8 mouse cellular contexts compared by ENCODE assay signal in genomic region chr12:111164310-111164751, GRCm38 (mm10). TPM values are rescaled to one million over a fixed set of nuclear protein-coding genes. Genes with fewer than 3 reads are reported as not detected.
DNase-seq lines count a peak whose midpoint lies in the region; ATAC-seq and TF ChIP-seq lines count a peak whose summit lies in the region.

No protein-coding gene starts in this region.

- no peaks in the 10 kb centered on the region for H3K27me3 ChIP-seq in C2C12 (ENCODE audit: control insufficient read depth, insufficient read depth, insufficient read length)
- H3K27me3 ChIP-seq in erythroblast, embryonic 14.5 days (ENCODE audit: control insufficient read depth): peaks cover 19% of the 10 kb centered on the region
- no peaks in the 10 kb centered on the region for H3K27me3 ChIP-seq in heart, embryonic 12.5 days (replicated peaks)
- H3K27me3 ChIP-seq in kidney, embryonic 16.5 days (ENCODE audit: insufficient read depth, low read length): no peaks in the 10 kb centered on the region

- H3K36me3 ChIP-seq in C2C12 (ENCODE audit: control insufficient read depth, insufficient read depth): peaks cover 8% of the 10 kb centered on the region
- no peaks in the 10 kb centered on the region for H3K36me3 ChIP-seq in erythroblast, embryonic 14.5 days (ENCODE audit: control insufficient read depth)
- H3K36me3 ChIP-seq in heart, embryonic 12.5 days: no peaks in the 10 kb centered on the region
- no peaks in the 10 kb centered on the region for H3K36me3 ChIP-seq in kidney, embryonic 16.5 days (ENCODE audit: insufficient read depth, low read length)

- ATAC-seq in heart, embryonic 12.5 days (ENCODE audit: insufficient number of reproducible peaks, low FRiP score): peak; percentile 78
- peak; percentile 84 for ATAC-seq in kidney, embryonic 16.5 days (ENCODE audit: low FRiP score, low TSS enrichment)

- peak; percentile 98 for DNase-seq in brain, embryonic 14.5 days (ENCODE audit: low read depth)
- peak; percentile 80 for DNase-seq in liver
- peak; percentile 66 to 79 for DNase-seq in monocyte, adult 2 months (ENCODE audit: low read depth in 1 of 2, low spot score in 2 of 2)
- peak; percentile 55 to 74 for DNase-seq in spleen, postnatal 14 days (ENCODE audit: low spot score in 2 of 2)

- 5% methylated on average over 13 of the region's 13 CpGs for WGBS in heart, embryonic 12.5 days
- WGBS in kidney, embryonic 16.5 days: 2% methylated on average over 13 of the region's 13 CpGs

- no peak for TF ChIP-seq CTCF in C2C12 (IDR thresholded peaks at IDR 0.05; ENCODE audit: control insufficient read depth, insufficient read depth, insufficient read length)
- no peak for TF ChIP-seq CTCF in brain, embryonic 14.5 days (IDR thresholded peaks at IDR 0.05; ENCODE audit: borderline replicate concordance, extremely low read depth, insufficient read depth, insufficient read length)

- H3K4me2 ChIP-seq in heart, embryonic 12.5 days: peak overlapping the region; percentile 73
- H3K4me2 ChIP-seq in kidney, embryonic 16.5 days (replicated peaks; ENCODE audit: low read depth, low read length): peak overlapping the region; percentile 67

- no peak overlapping the region for H3K4me3 ChIP-seq in C2C12 (ENCODE audit: insufficient read depth, poor library complexity, severe bottlenecking)
- peak overlapping the region; percentile 51 for H3K4me3 ChIP-seq in erythroblast, embryonic 14.5 days (replicated peaks)
- H3K4me3 ChIP-seq in heart, embryonic 12.5 days: peak overlapping the region; percentile 45
- peak overlapping the region; percentile 42 for H3K4me3 ChIP-seq in kidney, embryonic 16.5 days (ENCODE audit: low read length)

- H3ac ChIP-seq in C2C12 (ENCODE audit: control insufficient read depth, insufficient read length, low read depth): peak overlapping the region; percentile 5

- H3K79me3 ChIP-seq in C2C12 (ENCODE audit: low read depth): peaks cover 24% of the 10 kb centered on the region

- peaks cover 54% of the 10 kb centered on the region for H3K4me1 ChIP-seq in erythroblast, embryonic 14.5 days (ENCODE audit: control insufficient read depth)
- peaks cover 37% of the 10 kb centered on the region for H3K4me1 ChIP-seq in heart, embryonic 12.5 days (replicated peaks)
- peaks cover 50% of the 10 kb centered on the region for H3K4me1 ChIP-seq in kidney, embryonic 16.5 days (ENCODE audit: insufficient read depth, low read length)

- H3K9me3 ChIP-seq in erythroblast, embryonic 14.5 days (ENCODE audit: control insufficient read depth, low read length): no peaks in the 10 kb centered on the region
- H3K9me3 ChIP-seq in heart, embryonic 12.5 days (replicated peaks): no peaks in the 10 kb centered on the region
- no peaks in the 10 kb centered on the region for H3K9me3 ChIP-seq in kidney, embryonic 16.5 days (ENCODE audit: low read length)

- peaks cover 27% of the 10 kb centered on the region for H3K79me2 ChIP-seq in C2C12 (ENCODE audit: control insufficient read depth, insufficient read depth)

- peak overlapping the region; percentile 43; the same call in 1 of the 2 replicates for H3K9ac ChIP-seq in heart, embryonic 12.5 days
- H3K9ac ChIP-seq in kidney, embryonic 16.5 days (replicated peaks; ENCODE audit: low read length): peak overlapping the region; percentile 62

- no peak for TF ChIP-seq POLR2A in brain, embryonic 14.5 days (IDR thresholded peaks at IDR 0.05; ENCODE audit: borderline replicate concordance, extremely low read depth, insufficient read depth, insufficient read length, poor library complexity, severe bottlenecking)

- H3K27ac ChIP-seq in heart, embryonic 12.5 days (ENCODE audit: poor library complexity, severe bottlenecking): no peak overlapping the region
- H3K27ac ChIP-seq in kidney, embryonic 16.5 days (ENCODE audit: low read length): peak overlapping the region; percentile 75; the same call in 1 of the 2 replicates

TF ChIP-seq in C2C12, 6 proteins besides CTCF, POLR2A, EP300 and RAD21:
- peak; percentile 70 for TF ChIP-seq MYOD1 (IDR thresholded peaks at IDR 0.05; ENCODE audit: control insufficient read depth, insufficient read length, low read depth)
- TF ChIP-seq MAX (IDR thresholded peaks at IDR 0.05): no peak

RNA-seq across cellular contexts. Expression of gene Traf3, which starts 1.8 kb away (rescaled TPM):
- 9.9 TPM for polyA plus RNA-seq in C2C12 (2012; fragmentation: generic; extraction: Trizol)
- polyA plus RNA-seq in brain, embryonic 14.5 days (2012; rRNA removed): 33.3 and 43.8 TPM in 2 replicates
- polyA plus RNA-seq in erythroblast, embryonic 14.5 days (2012): 0.12 and 0.22 TPM in 2 replicates
- polyA plus RNA-seq in heart, embryonic 12.5 days (2016; fragmentation: Nextera tagmentation; extraction: Ambion mirVana): 10.5 and 11.9 TPM in 2 replicates
- 8.9 and 10.6 TPM in 2 replicates for polyA plus RNA-seq in kidney, embryonic 16.5 days (2015; fragmentation: Nextera tagmentation; extraction: Ambion mirVana)

RNA-seq across cellular contexts. Expression of gene 4930595D18Rik, which starts 20.0 kb away (rescaled TPM):
- not detected for polyA plus RNA-seq in C2C12 (2012; fragmentation: generic; extraction: Trizol)
- 0.20 and 0.29 TPM in 2 replicates for polyA plus RNA-seq in brain, embryonic 14.5 days (2012; rRNA removed)
- polyA plus RNA-seq in erythroblast, embryonic 14.5 days (2012): not detected in 2 replicates
- polyA plus RNA-seq in heart, embryonic 12.5 days (2016; fragmentation: Nextera tagmentation; extraction: Ambion mirVana): not detected in 2 replicates
- polyA plus RNA-seq in kidney, embryonic 16.5 days (2015; fragmentation: Nextera tagmentation; extraction: Ambion mirVana): not detected in 2 replicates
